Mouse (Mus musculus): ENCODE measurements around the gene Npcd.
"Not testable (repeated sequence)": the region's sequence is repeated elsewhere in the genome, so short reads cannot be mapped to it uniquely, and the experiment has no call there.

The Npcd gene

DNA sequence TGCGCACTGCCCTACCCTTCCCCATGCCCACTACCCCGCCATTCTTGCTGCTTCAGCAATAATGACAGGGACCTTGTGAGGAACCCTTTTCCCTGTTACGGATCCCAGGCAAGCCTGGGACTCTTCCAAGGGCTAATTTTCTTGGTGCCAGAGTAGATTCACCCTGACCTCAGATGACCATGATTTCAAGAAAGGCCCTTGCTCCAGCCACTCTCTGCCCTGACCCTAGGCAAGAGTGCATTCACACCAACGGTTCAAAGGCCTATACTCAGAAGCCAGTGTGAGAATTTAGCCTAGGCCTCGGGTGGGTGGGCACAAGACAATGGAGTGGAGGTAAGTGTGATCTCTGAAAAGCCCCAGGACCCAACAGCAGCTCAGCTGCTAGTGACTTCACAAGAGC, 4.6 kb downstream of the Npcd start:
- DNase-seq: no peak

DNA sequence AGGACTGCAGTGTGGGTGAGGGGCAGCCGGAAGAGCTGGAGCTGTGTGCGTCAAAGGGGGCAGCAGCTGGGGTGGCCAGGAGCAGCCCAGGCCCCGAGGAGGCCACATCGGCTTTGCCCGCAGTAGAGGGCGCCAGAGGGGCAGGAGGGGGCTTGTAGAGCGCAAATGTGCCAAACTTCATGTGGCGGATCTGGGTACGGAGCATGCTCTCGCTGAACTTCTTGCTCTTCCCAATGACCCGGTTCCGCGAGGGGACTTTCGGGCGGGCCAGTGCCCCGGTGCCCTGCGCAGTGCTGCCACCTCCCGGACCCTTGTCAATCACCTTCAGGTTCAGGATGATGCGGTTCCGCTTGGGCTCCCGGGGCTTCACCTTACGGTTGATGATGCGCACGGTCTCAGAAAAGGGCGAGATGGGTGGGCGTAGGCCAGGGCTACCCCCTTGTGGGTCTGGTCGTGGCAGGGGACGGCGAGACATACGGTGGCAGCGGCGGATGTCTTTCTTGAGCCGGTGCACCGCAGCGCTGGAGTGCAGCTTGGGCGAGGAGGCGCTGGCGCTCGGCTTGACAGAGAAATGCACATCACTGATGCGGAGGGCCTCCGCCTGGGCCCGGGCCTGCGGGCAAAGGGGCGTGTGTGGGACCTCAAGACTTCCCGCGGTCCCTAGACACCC, 5.5 kb downstream of the Npcd start:
- peak; percentile 44 for DNase-seq

DNA sequence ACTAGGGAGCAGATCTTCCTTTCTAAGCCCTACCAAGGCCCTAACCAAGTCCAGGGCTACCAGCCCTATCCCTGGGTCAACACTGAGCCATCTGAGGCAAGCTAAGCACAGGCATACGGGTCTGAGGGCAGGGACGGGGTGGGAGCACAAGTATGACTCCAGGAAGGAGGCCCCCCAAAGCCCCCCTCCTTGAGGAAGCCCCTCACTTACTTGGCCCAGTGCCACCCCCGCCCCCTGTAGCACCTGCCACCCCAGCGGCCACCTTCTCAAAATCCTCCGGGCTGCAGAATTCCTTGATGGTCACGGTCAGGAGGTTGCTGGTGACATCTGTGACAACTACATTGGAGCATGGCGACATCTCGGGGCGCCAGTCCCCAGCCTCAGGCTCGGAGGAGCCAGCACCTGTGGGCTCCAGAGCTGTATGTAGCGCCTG, 6.2 kb downstream of the Npcd start:
- DNase-seq: no peak

DNA sequence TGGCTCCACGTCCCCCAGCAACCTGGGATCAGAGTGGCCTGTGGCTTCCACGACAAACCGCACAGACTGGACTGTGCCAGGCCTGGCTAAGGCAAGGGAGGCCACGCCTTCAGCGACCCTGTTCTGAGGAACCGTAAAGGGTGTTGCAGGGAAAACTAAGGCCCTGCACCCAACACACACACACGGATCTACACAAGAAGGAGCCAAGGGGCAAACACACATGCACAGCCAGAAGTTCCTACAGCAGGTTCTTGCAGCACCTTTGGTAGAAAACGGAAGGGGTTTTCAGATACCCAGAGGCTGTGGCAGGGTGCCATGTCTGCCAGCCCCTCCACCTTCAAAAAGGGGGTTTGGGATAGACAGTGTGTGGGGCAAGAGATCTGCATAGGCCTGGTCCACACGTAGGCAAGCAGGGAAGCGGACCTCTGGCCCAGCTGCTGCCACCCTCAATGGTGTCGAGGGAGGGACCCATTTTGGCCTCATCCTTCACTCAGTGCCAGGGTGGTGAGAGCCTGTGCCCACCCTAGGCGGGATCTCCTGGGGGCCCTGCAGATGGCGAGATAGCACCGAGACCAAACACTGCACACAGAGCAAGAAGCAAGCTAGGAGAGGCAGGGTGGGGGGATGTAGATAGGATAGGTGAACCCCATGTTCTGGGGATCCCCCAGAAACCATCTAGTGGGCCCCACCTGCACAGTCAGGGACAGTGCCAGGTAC, 6.8 kb downstream of the Npcd start:
- DNase-seq: no peak

DNA sequence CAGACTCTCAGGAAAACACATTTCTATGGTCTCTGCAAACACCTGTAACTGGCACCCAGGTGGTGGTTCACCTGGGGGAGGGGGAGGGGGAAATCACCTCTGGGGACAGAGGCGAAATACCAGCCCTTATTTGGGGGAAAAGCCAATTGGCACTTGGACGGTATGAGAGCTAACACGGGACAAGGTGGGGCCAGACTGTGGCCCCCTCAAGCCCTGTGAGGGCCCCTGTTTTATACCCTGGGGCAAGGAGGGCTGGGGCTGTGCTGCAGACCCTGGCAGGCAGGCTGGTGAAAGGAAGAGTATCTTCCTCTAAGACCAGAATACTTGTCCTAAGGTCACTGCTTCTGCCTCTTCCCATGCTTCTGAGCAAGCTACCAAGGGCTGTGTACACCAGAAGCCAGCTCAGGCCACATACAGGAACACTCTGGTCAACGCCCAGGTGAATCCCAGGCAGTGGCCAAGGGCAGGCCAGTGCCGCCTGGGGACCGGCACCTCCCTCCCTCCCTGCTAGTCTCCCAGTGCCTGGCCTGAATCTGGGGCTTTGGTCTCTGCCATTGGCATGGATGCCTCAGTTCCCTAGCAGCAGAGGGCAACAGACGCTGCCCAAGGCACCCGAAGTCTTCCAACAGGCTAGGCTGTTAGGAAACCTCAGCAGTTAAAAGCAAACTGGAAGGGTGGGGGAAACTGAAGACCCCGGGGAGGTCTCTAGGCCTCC, 7.7 kb downstream of the Npcd start:
- DNase-seq: no peak

DNA sequence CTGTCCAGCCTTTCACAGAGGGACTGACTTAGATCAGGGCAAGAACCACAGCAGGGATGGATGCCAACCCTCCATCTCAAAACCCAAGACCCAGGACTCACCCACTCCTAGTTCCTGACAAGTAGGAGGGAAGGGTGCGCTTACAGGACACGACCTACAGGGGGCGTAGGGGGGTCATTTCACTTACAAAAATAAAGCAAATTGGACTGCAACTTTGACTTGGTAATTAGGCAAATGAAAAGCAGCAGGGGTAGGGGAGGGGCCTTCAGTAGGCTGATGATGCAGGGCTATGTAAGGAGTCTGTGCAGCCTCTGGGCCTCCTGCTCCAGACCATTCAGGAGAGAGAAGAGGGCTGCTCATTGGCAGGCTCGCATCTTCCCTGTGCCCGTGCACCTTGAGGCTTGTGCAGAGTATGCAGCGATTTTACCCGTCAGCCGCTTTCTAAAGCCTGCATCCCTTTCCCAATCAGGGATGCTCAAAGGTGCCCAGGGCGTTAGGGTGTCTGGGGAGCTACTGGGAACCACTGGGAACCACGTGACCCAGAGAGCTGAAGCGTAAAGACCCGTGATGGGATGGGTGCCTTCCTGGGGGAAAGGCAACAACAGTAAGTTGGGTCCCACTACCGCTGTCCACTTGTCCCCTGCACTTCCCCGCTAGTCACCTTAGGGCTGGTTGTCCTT, 8.8 kb downstream of the Npcd start:
- peak; percentile 36 for DNase-seq

DNA sequence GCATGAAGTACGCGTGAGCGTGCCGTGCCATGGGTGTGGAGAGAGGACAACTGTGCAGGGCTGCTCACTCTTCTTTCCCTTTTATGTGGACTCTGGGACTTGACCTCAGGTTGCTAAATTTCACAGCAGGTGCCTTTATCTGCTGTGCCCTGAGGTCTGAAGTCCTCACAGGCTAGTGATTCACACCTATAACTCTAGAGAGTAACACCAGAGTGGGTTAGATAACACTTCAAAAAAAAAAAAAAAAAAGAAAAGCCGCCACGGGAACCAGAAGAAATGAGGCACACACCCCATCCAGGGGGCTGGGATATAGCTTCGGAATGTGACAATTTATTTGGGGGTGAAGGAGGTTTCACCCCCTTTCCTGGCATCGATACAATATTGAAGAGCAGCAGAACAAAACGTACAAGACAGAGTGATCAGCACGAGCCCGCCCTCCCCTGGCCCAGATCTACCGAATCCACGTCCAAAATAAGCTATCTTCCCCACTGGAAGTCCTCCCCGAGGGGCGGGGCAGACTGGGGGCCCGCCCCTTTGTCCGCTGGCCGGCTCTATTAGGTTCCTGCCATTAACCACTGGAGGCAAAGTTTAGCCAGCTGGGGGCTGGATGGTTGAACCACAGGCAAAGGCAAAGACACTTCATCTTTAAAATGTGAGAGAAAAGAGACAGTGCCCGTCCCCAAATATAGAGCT, 10.3 kb downstream of the Npcd start:
- no peak for DNase-seq

DNA sequence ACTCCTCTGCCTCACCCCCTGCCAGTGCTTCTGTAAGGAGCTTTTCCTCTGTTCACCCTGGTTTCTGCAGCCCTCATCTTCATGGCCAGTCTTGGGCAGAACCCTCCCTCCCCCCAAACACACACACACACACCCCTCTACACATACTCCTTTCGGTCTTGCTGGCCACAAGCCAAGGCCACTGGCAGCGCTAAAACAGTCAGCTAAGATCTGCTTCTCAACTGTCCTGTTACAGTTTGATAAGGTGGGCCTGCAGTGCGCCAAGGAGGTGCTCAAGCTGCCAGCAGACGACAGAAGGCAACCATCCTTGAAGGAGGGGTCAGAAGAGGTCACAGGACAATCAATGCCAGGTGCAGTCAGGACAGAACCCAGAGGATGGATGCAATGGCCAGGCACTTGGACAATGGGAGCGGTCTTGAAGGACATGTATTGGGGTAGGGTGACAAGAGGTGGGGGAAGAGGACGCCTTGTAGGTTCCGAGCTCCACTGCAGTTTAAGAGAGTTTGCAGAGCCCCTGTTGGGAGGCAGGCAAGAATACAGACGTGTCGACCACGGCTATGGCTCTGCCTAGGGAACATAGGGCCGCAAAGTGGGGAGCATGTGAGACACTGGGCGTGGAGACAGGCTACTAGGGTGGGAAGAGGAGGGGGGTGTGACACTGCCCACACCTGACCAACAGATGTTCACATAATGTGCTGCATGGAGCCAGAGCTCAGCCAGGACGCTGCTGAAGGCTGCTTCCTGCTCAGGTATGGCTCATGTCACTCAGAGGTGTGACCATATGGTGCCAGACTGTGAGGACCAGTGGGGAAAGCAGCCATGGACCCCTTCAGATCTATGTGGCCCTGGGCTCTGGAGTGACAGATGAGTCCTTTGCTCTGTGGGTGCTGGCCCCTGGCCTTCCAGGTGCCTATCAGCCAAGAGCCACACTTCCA, 11.5 kb downstream of the Npcd start:
- no peak for DNase-seq

DNA sequence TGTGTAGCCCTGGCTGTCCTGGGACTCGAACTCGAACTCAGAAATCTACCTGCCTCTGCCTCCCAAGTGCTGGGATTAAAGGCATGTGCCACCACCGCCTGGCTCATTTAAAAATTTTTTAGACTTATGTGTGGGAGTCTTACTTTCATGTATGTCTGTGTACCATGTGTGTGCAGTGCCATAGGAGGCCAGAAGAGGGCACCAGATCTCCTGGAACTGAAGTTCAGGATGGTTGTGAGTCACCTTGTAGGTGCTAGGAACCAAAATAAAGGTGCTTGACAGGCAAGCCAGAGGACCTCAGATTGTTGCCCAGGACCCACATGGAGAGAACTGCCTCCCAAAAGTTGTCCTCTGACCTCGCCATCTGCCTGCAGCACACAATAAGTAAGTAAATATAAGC, 15.7 kb downstream of the Npcd start:
- no peak for DNase-seq

DNA sequence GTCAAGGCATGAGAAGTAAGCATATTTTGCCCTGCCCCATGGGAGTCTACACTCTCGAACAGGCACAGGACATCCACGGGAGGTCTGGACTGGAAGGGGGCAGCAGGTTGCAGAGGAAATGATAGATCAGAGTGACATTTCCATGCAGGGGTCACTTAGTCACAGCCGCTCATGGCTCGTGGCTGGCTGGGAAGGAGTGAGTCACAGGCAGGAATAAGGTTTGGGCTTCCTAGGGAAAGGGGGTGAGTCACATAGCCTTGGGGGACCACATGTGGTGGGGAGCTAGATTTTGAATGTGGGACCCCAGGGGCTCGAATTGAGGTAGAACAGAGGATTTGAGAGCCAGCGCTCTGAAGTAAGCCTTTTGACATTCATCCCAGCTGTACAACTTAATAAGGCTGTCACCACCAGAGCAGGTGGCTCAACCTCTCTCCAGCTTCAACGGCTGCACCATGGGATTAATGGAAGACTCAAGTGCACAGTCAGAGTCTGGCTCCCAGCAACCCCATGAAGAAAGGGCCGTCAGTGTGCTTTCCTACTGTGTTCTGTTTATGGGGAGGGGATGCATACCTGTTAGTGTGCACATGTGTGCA, 20.3 kb downstream of the Npcd start:
- DNase-seq: no peak

DNA sequence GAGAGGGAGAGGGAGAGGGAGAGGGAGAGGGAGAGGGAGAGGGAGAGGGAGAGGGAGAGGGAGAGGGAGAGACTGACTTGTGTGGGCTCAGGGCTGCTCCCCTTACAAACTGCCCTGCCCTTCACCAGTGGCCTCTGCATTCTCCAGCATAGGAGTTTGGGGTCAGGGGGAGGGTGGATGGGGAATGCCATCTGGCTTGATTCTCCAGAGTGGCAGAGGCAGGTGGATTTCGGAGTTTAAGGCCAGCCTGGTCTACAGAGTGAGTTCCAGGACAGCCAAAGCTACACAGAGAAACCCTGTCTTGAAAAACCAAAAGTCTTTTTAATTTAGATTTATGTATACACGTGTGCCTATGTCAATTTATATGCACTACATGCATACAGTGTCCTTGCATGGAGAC, 21.2 kb downstream of the Npcd start:
- DNase-seq: not testable (repeated sequence)

DNA sequence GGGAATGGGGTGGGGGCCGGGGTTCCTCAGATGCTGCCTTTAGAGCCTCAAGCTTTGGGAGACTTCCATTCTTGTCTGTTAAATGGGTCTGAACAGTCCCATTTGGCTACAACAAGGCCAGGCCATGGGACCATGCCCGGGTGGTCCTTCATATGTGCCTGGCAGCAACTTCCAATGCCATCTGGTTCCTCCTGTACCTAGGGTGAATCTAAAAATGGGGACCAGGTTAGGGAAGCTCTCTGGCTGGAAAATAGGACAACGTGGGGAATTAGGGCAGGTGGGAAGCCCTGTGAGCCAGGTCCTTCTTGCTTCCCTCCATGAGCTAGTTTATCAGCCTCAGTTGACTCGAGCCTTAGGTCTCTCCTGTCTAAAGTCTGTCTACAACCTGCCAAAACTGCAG, 23.0 kb downstream of the Npcd start:
- no peak for DNase-seq

DNA sequence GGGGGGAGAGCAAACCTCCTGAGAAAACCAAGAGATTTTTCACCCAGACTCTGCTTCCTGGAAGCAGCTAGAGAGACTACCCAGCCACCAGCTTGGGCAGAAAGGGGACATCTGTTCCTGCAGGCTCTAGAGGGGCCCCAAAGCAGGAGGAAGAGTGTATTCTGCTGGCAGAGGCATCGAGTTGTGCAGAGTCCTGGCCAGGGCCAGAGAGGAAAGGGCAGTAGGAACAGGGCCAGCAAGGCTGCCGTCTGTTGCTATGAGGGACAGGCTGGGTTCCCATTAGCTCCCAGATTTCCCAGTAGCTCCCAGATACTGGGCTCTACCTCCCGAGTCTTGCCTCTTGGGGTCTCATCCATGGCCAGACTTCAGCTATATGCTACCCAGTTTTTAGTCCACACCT, 24.0 kb downstream of the Npcd start:
- DNase-seq: no peak

DNA sequence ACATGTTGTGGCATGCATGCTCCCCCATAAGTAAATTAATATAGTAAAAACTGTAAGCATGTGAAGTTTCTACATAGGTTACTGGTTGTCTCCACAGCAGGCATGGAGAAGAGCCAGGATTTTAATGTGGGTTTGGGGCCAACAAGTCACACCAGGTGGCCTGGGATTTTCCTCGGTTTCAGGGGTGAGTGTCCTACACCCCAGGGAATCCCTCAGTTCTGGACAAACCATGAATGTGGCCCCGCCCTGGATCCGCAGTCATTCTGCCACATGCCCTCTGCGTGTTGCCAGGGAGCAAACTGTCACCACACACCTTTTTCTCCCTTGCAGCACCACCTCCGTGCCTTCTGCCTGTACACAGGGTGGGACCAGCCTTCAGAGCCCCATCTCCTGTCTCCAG, 25.4 kb downstream of the Npcd start:
- no peak for DNase-seq

DNA sequence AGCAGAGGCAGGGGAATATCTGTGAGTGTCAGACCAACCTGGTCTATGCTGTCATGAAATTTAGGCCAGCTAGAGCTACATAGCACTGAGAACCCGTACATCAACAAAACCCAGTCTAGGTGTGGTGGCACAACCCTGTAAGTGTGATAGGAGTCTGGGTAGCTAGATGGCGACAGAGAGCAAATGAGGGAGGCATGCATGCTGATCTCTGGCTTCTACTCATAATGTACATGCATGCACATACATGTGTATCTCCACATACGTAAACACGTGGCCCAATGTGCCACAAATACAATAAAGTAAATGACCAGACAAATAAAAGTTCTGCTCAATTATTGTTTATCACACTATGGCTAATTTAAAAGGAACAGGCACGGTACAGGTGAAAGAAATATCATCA, 25.9 kb downstream of the Npcd start:
- DNase-seq: peak; percentile 66

DNA sequence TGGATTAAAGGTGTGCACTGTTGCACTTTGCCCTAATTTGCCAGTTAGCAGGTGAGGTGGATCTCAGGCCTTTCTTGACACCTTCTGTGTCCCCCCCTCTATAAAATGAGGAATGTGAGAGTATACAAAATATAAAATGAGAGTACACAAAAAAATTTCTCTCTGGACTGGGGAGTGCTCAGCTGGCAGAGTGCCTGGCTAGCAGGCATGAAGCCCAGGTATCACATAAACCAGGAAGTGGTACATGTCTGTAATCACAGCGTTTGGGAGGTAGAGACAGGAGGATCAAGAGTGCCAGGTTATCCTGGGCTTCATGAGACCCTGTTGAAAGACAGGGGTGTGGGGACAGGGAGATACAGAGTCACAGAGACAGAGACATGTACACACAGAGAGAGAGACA, 27.0 kb downstream of the Npcd start:
- no peak for DNase-seq

DNA sequence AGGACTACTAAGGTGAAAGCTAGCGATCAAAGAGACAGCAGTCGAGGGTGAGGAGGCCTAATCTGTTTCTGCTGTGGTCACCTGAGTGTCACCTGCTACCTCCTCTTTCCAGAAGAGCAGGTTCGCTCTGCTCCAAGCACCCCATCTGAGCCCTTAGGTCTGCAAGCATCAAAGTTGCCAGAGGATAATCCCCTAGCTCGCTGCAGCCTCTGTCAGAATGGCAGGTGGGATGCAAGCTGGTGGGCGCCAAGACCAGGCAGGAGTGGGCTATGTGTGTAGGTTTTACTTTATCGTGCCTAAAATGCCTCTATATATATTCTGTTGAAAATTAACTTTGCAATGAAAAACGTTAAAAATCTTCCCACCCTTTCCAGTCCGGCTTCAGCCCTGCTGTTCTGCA, 28.8 kb downstream of the Npcd start:
- DNase-seq: no peak

DNA sequence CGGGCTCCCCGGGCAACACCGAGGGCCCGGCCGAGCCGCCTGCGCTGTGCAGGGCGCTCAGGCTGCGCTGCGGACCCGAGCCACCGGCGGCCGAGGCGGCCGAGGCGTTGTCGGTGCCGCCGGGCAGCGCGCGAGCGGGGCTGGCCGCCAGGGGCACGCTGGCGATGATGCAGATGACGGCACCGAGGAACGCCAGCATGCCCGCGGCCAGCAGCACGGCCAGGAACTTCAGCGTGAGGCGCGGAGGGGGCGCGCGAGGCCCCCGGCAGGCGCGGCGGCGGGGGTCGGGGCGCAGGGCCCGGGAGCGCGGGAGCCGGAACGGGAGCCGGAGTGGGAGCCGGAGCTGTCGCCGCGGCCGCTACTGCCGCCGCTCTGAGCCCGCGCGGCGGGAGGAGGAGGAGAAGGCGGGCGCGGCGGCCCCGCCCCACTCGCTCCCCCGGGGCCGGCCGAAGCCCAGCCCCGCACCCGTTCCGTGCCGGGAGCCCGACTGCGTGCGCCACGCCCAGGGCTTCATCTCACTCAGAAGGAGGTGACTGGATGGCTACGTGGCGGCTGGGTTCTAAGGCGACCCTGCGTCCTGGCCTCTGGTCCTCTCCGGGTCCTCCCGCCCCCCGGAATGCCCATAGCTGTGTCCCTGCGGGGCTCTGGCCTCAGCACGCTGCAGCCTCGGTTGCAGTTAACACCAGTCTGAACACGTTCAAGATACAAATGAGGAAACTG, 29.5 kb downstream of the Npcd start, which contains the start of gene Nptxr:
Nptxr (minus strand) TSS at position 415 of the 720 bp plus-strand sequence.
- peak; percentile 18 for DNase-seq

DNA sequence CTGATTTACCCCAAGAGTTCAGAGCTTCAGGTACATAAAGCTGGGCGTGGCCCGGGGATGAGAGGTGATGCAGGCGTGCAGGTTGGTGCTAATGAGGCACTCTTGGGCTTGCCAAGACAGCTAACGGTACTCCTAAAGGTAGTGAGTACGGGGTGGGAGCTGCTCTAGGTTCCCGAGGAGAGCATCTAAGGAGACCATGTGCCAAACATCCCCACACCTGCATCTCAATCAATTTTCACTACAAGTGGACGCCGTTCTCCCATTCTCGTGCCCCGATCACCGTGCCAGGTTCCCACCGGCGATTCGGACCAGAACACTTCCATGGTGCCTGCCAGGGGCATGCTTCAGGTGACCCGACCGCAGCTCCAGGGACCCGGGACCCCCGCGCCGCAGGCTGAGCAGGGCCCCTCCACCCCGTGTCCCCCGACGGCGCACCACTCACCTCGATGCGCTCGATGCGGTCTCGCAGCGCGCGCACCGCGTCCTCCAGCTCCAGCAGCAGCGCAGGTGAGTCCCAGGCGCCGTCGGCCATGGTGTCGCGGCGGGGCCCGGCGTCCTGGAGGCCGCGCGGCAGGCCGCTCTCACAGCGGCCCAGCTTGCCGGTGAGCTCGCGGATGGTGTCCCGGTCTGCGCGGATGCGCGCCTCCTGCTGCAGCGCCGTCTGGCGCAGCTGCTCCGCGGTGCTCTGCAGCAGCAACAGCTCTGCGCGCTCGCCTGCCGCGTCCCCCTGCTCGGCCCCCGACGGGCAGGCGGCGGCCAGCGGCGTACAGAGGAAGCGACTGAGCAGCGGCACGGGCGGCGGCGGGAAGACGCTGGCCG, 30.3 kb downstream of the Npcd start:
- peak; percentile 31 for DNase-seq

DNA sequence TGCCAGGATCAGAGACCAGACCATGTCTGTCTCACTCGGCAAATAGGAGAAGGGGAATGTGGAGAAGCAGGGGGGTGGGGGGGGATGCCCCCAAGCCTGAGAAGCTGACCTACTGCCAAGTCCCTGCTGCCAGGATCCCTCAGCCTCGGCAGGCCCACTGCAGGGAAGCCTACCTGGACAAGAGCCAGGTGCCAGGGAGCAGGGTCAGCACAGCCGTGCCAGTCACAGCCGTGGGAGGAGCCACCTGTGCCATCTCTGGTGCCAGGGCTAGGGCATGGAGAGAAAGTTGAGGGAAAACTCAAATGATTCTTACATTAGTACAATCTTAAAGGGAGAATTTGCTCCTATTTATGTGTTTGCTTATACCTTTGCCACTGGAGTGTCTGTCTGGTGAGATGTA, 31.7 kb downstream of the Npcd start:
- DNase-seq: no peak
